Mouse (Mus musculus): ENCODE results near the gene Olfr119.

DNA sequence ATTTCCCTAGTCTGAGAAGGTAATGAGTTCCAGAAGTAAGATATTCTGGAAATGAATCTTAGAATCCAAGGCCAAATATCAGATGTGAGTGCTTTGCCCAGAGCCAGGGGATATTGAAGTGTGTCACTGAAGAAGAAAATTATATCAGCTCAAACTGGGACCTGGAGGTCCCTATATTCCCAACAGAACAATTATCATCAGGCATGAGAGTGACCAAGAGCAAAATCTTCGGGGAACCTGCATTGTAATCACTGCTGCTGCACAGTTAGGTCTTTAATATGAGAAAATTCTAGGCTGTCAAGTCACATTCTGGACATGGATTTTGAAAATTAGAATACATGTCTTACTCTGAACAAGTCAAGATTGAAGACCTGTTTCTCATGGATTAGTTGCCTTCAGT is 32.7 kb upstream of the Olfr119 start, which contains the start of gene Olfr117:
- TF ChIP-seq GATA1 (IDR thresholded peaks at IDR 0.05; ENCODE audit: borderline replicate concordance, low read length) (no peak), FLI1 (IDR thresholded peaks at IDR 0.05; ENCODE audit: low read length) (no peak)
